Mouse (Mus musculus) stomach, embryonic 15.5 days (tissue): ENCODE results near the gene Uhrf1bp1. TPM values are rescaled to one million over a fixed set of nuclear protein-coding genes. Genes with fewer than 3 reads are reported as not detected.

Experiments
- ATAC-seq: fragments of 200-750 bp; cut with Nextera tagmentation; 2 replicates; pipeline ENCODE4 v1.8.0; 2017; ENCODE audit warnings: low read depth, moderate number of reproducible peaks, moderate TSS enrichment; ENCODE audit not compliant: insufficient read depth, low FRiP score
- H3K27ac ChIP-seq: fragments of 300-500 bp; sonication (generic); 2 replicates; pipeline ENCODE4 v1.5.1; 2015; ENCODE audit warnings: mild to moderate bottlenecking, inconsistent platforms
- H3K27me3 ChIP-seq: fragments of 300-500 bp; sonication (generic); replicated peaks from 2 replicates; pipeline ENCODE4 v1.6.1; 2015; ENCODE audit warnings: inconsistent platforms
- H3K36me3 ChIP-seq: fragments of 300-500 bp; sonication (generic); 2 replicates; pipeline ENCODE4 v1.6.1; 2015; ENCODE audit warnings: inconsistent platforms
- H3K4me1 ChIP-seq: fragments of 300-500 bp; sonication (generic); 2 replicates; pipeline ENCODE4 v1.6.1; 2015; ENCODE audit warnings: inconsistent platforms
- H3K4me2 ChIP-seq: fragments of 300-500 bp; sonication (generic); 2 replicates; pipeline ENCODE4 v1.6.1; 2015; ENCODE audit warnings: mild to moderate bottlenecking, inconsistent platforms
- H3K4me3 ChIP-seq: fragments of 300-500 bp; sonication (generic); replicated peaks from 2 replicates; pipeline ENCODE4 v1.5.1; 2015; ENCODE audit warnings: inconsistent platforms
- H3K9ac ChIP-seq: fragments of 300-500 bp; sonication (generic); 2 replicates; pipeline ENCODE4 v1.6.1; 2015; ENCODE audit warnings: inconsistent platforms
- H3K9me3 ChIP-seq: fragments of 300-500 bp; sonication (generic); 2 replicates; pipeline ENCODE4 v1.6.1; 2016; ENCODE audit warnings: inconsistent platforms
- WGBS: fragments of 180-500 bp; shearing (Covaris S2); methylation state at CpG from one replicate; pipeline ENCODE4 v1.1.7; 2015; 5-methylcytosine and 5-hydroxymethylcytosine counted together
- polyA plus RNA-seq: library from polyadenylated mRNA; unstranded; fragments of >200 nt; fragmentation: Nextera tagmentation; extraction: Ambion mirVana; gene quantifications from 2 replicates; pipeline ENCODE4 v1.2.1, GENCODE M21; 2015

Uhrf1bp1 gene
- polyA plus RNA-seq, 1 experiment from 2014 or later, result 3.8 TPM

- WGBS, result 1% methylated on average over 52 of the region's 52 CpGs
- Histone ChIP-seq H3K4me3 (peak overlapping the region; percentile 77), H3K27me3 (no peaks in the 10 kb centered on the region), H3K36me3 (peaks cover 11% of the 10 kb centered on the region), H3K4me2 (peak overlapping the region; percentile 86), H3K9ac (peak overlapping the region; percentile 90), H3K4me1 (peaks cover 12% of the 10 kb centered on the region), H3K9me3 (no peaks in the 10 kb centered on the region), H3K27ac (peak overlapping the region; percentile 81)
- peak; percentile 57 for ATAC-seq
Measured at GRCm38 (mm10) chr17:27856798-27857648, 782 bp downstream of the Uhrf1bp1 start.

- Histone ChIP-seq H3K27ac (no peak overlapping the region), H3K27me3 (no peaks in the 10 kb centered on the region), H3K9ac (peak overlapping the region; percentile 90; the same call in 1 of the 2 replicates), H3K9me3 (no peaks in the 10 kb centered on the region), H3K4me3 (peak overlapping the region; percentile 77), H3K4me2 (peak overlapping the region; percentile 86), H3K36me3 (peaks cover 9% of the 10 kb centered on the region), H3K4me1 (peaks cover 12% of the 10 kb centered on the region)
- no peak for ATAC-seq
- WGBS, result 30% methylated on average over 11 of the region's 11 CpGs
Measured at GRCm38 (mm10) chr17:27857649-27858475, 1.6 kb downstream of the Uhrf1bp1 start.

GRCm38 (mm10) chr17:27859131-27859530 lies 2.9 kb downstream of the Uhrf1bp1 start:
- H3K4me3 ChIP-seq, result no peak overlapping the region
- ATAC-seq, result peak; percentile 42; the same call in 1 of the 2 replicates
- peaks cover 3% of the 10 kb centered on the region; the same call in 1 of the 2 replicates for H3K36me3 ChIP-seq
- no peak overlapping the region for H3K4me2 ChIP-seq
- H3K4me1 ChIP-seq, result peaks cover 12% of the 10 kb centered on the region
- no peak overlapping the region for H3K9ac ChIP-seq
- H3K27ac ChIP-seq, result no peak overlapping the region
- H3K9me3 ChIP-seq, result no peaks in the 10 kb centered on the region
- no peaks in the 10 kb centered on the region for H3K27me3 ChIP-seq
- 61% methylated on average over 2 of the region's 2 CpGs for WGBS

- H3K27ac ChIP-seq, result no peak overlapping the region
- H3K4me3 ChIP-seq, result no peak overlapping the region
- WGBS, result 62% methylated on average over 2 of the region's 2 CpGs
- H3K9me3 ChIP-seq, result no peaks in the 10 kb centered on the region
- H3K36me3 ChIP-seq, result no peaks in the 10 kb centered on the region; the same call in 1 of the 2 replicates
- no peak overlapping the region for H3K4me2 ChIP-seq
- H3K27me3 ChIP-seq, result no peaks in the 10 kb centered on the region
- no peak overlapping the region for H3K9ac ChIP-seq
- ATAC-seq, result no peak
- H3K4me1 ChIP-seq, result 0 out of 2 replicates have a peak, but pooled peaks cover 5% of the 10 kb centered on the region
Measured at GRCm38 (mm10) chr17:27865461-27865860, 9.2 kb downstream of the Uhrf1bp1 start.

- no peak overlapping the region for H3K4me2 ChIP-seq
- H3K27ac ChIP-seq, result no peak overlapping the region
- H3K4me3 ChIP-seq, result no peak overlapping the region
- 49% methylated on average over 4 of the region's 4 CpGs for WGBS
- ATAC-seq, result no peak
- no peaks in the 10 kb centered on the region; the same call in 1 of the 2 replicates for H3K36me3 ChIP-seq
- no peak overlapping the region for H3K9ac ChIP-seq
- 0 out of 2 replicates have a peak, but pooled peaks cover 5% of the 10 kb centered on the region for H3K4me1 ChIP-seq
- H3K27me3 ChIP-seq, result no peaks in the 10 kb centered on the region
- no peaks in the 10 kb centered on the region for H3K9me3 ChIP-seq
Measured at GRCm38 (mm10) chr17:27866737-27867136, 10.5 kb downstream of the Uhrf1bp1 start.

GRCm38 (mm10) chr17:27871851-27872250 lies 15.6 kb downstream of the Uhrf1bp1 start:
- H3K4me3 ChIP-seq, result no peak overlapping the region
- no peaks in the 10 kb centered on the region for H3K9me3 ChIP-seq
- no peak overlapping the region for H3K9ac ChIP-seq
- H3K27me3 ChIP-seq, result no peaks in the 10 kb centered on the region
- no peak overlapping the region for H3K4me2 ChIP-seq
- H3K27ac ChIP-seq, result no peak overlapping the region
- peaks cover 4% of the 10 kb centered on the region; the same call in 1 of the 2 replicates for H3K4me1 ChIP-seq
- no peak for ATAC-seq
- H3K36me3 ChIP-seq, result no peaks in the 10 kb centered on the region; the same call in 1 of the 2 replicates
- 81% methylated on average over 3 of the region's 3 CpGs for whole genome bisulfite sequencing

GRCm38 (mm10) chr17:27873583-27873982 lies 17.3 kb downstream of the Uhrf1bp1 start:
- H3K9me3 ChIP-seq, result no peaks in the 10 kb centered on the region

GRCm38 (mm10) chr17:27874510-27874909 lies 18.3 kb downstream of the Uhrf1bp1 start:
- WGBS, result 49% methylated on average over 5 of the region's 5 CpGs
- no peak; the same call in 1 of the 2 replicates for ATAC-seq

More at GRCm38 (mm10) chr17:27873583-27873982, 17.3 kb downstream of the Uhrf1bp1 start:
- Histone ChIP-seq H3K27ac (no peak overlapping the region), H3K9ac (no peak overlapping the region), H3K4me2 (no peak overlapping the region), H3K36me3 (no peaks in the 10 kb centered on the region; the same call in 1 of the 2 replicates), H3K4me3 (no peak overlapping the region), H3K4me1 (peaks cover 4% of the 10 kb centered on the region; the same call in 1 of the 2 replicates), H3K27me3 (no peaks in the 10 kb centered on the region)
- ATAC-seq, result no peak
- WGBS, result 59% methylated on average over 3 of the region's 3 CpGs

GRCm38 (mm10) chr17:27881518-27881917 lies 25.3 kb downstream of the Uhrf1bp1 start:
- Histone ChIP-seq H3K4me3 (no peak overlapping the region), H3K4me2 (no peak overlapping the region), H3K36me3 (peaks cover 45% of the 10 kb centered on the region), H3K9ac (no peak overlapping the region), H3K27me3 (no peaks in the 10 kb centered on the region), H3K4me1 (no peaks in the 10 kb centered on the region), H3K9me3 (no peaks in the 10 kb centered on the region), H3K27ac (no peak overlapping the region)
- WGBS, result 65% methylated on average over 11 of the region's 11 CpGs
- peak; percentile 35; the same call in 1 of the 2 replicates for ATAC-seq

More at GRCm38 (mm10) chr17:27874510-27874909, 18.3 kb downstream of the Uhrf1bp1 start:
- Histone ChIP-seq H3K36me3 (peaks cover 4% of the 10 kb centered on the region; the same call in 1 of the 2 replicates), H3K4me2 (no peak overlapping the region), H3K4me1 (peaks cover 4% of the 10 kb centered on the region; the same call in 1 of the 2 replicates), H3K9me3 (no peaks in the 10 kb centered on the region), H3K27me3 (no peaks in the 10 kb centered on the region), H3K27ac (no peak overlapping the region), H3K4me3 (no peak overlapping the region), H3K9ac (no peak overlapping the region)

- Histone ChIP-seq H3K36me3 (peaks cover 58% of the 10 kb centered on the region), H3K4me2 (no peak overlapping the region), H3K9ac (no peak overlapping the region), H3K9me3 (no peaks in the 10 kb centered on the region), H3K4me3 (no peak overlapping the region), H3K4me1 (no peaks in the 10 kb centered on the region), H3K27me3 (no peaks in the 10 kb centered on the region), H3K27ac (no peak overlapping the region)
- ATAC-seq, result no peak
- 84% methylated on average over 8 of the region's 8 CpGs for WGBS
Measured at GRCm38 (mm10) chr17:27883129-27883528, 26.9 kb downstream of the Uhrf1bp1 start.

- Histone ChIP-seq H3K27ac (no peak overlapping the region), H3K27me3 (no peaks in the 10 kb centered on the region), H3K4me1 (no peaks in the 10 kb centered on the region), H3K9me3 (no peaks in the 10 kb centered on the region), H3K4me3 (no peak overlapping the region), H3K9ac (no peak overlapping the region), H3K36me3 (peaks cover 58% of the 10 kb centered on the region), H3K4me2 (no peak overlapping the region)
- 92% methylated on average over 6 of the region's 6 CpGs for WGBS
- ATAC-seq, result no peak
Measured at GRCm38 (mm10) chr17:27883994-27884393, 27.8 kb downstream of the Uhrf1bp1 start.
